Mouse (Mus musculus) common myeloid progenitor, adult 5-6 weeks (primary cell): ENCODE data around the gene Prtg. TPM values are rescaled to one million over a fixed set of nuclear protein-coding genes. Genes with fewer than 3 reads are reported as not detected.

Source experiments
- ATAC-seq: replicated peaks from 2 replicates; pipeline ENCODE4 v1.8.0; 2016; ENCODE audit warnings: low read depth, mild to moderate bottlenecking, moderate TSS enrichment, inconsistent platforms; ENCODE audit not compliant: poor library complexity, severe bottlenecking
- total RNA-seq: library from RNA; stranded (forward); fragments of 200-1000, 187-1606 nt; gene quantifications from 2 replicates; pipeline ENCODE4 v1.2.3, GENCODE M21; 2017

The Prtg gene
- total RNA-seq: not detected in 2 replicates

- ATAC-seq: no peak
These were observed at the start of gene Prtg for GRCm38 (mm10) chr9:72806731-72807419. Gene Prtg (plus strand): TSS chr9:72806874.

GRCm38 (mm10) chr9:72757143-72757542 lies 49.5 kb upstream of the Prtg start:
- ATAC-seq: no peak

GRCm38 (mm10) chr9:72758705-72759131 lies 48.0 kb upstream of the Prtg start:
- no peak for ATAC-seq

GRCm38 (mm10) chr9:72763050-72763718 lies 43.5 kb upstream of the Prtg start:
- ATAC-seq: no peak

- ATAC-seq: peak; percentile 93
These were observed 39.8 kb upstream of the Prtg start for GRCm38 (mm10) chr9:72766789-72767349.

GRCm38 (mm10) chr9:72775022-72775421 lies 31.7 kb upstream of the Prtg start:
- ATAC-seq: no peak

GRCm38 (mm10) chr9:72779004-72779403 lies 27.7 kb upstream of the Prtg start:
- ATAC-seq: no peak

- ATAC-seq: no peak
These were observed 26.9 kb upstream of the Prtg start for GRCm38 (mm10) chr9:72779733-72780132.

GRCm38 (mm10) chr9:72780694-72781093 lies 26.0 kb upstream of the Prtg start:
- no peak for ATAC-seq

GRCm38 (mm10) chr9:72781466-72781865 lies 25.2 kb upstream of the Prtg start:
- ATAC-seq: no peak

- ATAC-seq: no peak
These were observed 24.6 kb upstream of the Prtg start for GRCm38 (mm10) chr9:72782121-72782520.

GRCm38 (mm10) chr9:72787732-72788131 lies 18.9 kb upstream of the Prtg start:
- ATAC-seq: no peak

GRCm38 (mm10) chr9:72790530-72791212 lies 16.0 kb upstream of the Prtg start:
- ATAC-seq: no peak

- ATAC-seq: no peak
These were observed 15.5 kb upstream of the Prtg start for GRCm38 (mm10) chr9:72791213-72791582.

- peak; percentile 79 for ATAC-seq
These were observed 15.0 kb upstream of the Prtg start for GRCm38 (mm10) chr9:72791681-72792080.

GRCm38 (mm10) chr9:72795243-72795642 lies 11.4 kb upstream of the Prtg start:
- ATAC-seq: no peak

GRCm38 (mm10) chr9:72797136-72797621 lies 9.5 kb upstream of the Prtg start:
- peak; percentile 95 for ATAC-seq

GRCm38 (mm10) chr9:72803280-72803679 lies 3.4 kb upstream of the Prtg start:
- no peak for ATAC-seq

- ATAC-seq: no peak
These were observed 528 bp upstream of the Prtg start for GRCm38 (mm10) chr9:72806146-72806545.

GRCm38 (mm10) chr9:72807420-72808005 lies 839 bp downstream of the Prtg start:
- 0 out of 2 replicates have a peak, but pooled peaks have one; percentile 39 for ATAC-seq
